Mouse (Mus musculus) gastrocnemius, adult 2 months (tissue): ENCODE measurements around the gene Ccdc125. TPM values are rescaled to one million over a fixed set of nuclear protein-coding genes. Genes with fewer than 3 reads are reported as not detected.
A peak's percentile ranks its signal among the peaks of the same experiment; 100 is the strongest.

Experiments used
- DNase-seq: peaks from one replicate; pipeline ENCODE4 v3.0.0; 2022
- H3K27ac ChIP-seq: fragments of 200-600 bp; 2 replicates; pipeline ENCODE4 v1.8.1; 2022; ENCODE audit warnings: mild to moderate bottlenecking
- H3K4me3 ChIP-seq: fragments of 200-600 bp; 2 replicates; pipeline ENCODE4 v1.8.1; 2022; ENCODE audit warnings: mild to moderate bottlenecking, moderate library complexity
- CTCF ChIP-seq: fragments of 200-600 bp; IDR thresholded peaks from 2 replicates; pipeline ENCODE4 v1.8.1; 2022; ENCODE audit warnings: antibody characterized with exemption, mild to moderate bottlenecking, moderate library complexity
- intact Hi-C: fragments of 180-260 bp; cut with DNase I; formaldehyde crosslinking; loops from one replicate; pipeline ENCODE4 v1.15.1; 2025
- total RNA-seq, 2 experiments: library from RNA; stranded (reverse); gene quantifications; 2 replicates each; pipeline ENCODE4 v1.2.3; 2021

Ccdc125 gene
- total RNA-seq, 2 experiments from 2014 or later, result 0.15 to 0.17 TPM

- Histone ChIP-seq H3K27ac (no peak overlapping the region), H3K4me3 (no peak overlapping the region)
- intact Hi-C loops, result no loop called here
- TF ChIP-seq CTCF, result no peak
- DNase-seq, result peak; percentile 20
These were observed 6.6 kb downstream of the Ccdc125 start for GRCm38 (mm10) chr13:100675936-100676635.

GRCm38 (mm10) chr13:100681615-100682014 lies 12.1 kb downstream of the Ccdc125 start:
- intact Hi-C loops, result loop anchor here (5.0 to 10.0 kb wide), 2 partner anchors 153 to 1016 kb away; partner anchors contain the start of gene Slc30a5
- no peak overlapping the region for H3K27ac ChIP-seq
- no peak for DNase-seq
- H3K4me3 ChIP-seq, result no peak overlapping the region
- TF ChIP-seq CTCF, result no peak

DNA sequence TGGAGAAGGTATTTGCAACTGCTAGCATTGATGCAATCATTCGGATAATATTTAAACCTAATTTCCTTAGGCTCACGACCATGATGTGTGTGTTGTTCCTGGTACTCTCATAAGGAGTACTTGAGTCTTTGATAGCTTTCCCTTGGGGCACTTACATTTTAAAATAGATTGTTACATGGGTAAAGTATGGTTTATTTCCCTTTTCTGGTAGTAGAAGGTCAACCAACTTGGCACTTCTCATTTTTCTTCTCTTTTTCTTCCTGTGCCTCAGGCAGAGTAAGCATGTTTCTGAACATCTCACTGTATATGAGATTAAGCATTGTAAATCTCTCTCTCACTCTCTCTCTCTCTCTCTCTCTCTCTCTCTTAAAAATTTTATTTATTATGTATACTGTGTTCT lies 13.3 kb downstream of the Ccdc125 start:
- no peak for DNase-seq
- no peak for TF ChIP-seq CTCF
- Histone ChIP-seq H3K27ac (no peak overlapping the region), H3K4me3 (no peak overlapping the region)
- intact Hi-C loops, result loop anchor here (5.0 to 10.0 kb wide), 2 partner anchors 152 to 1014 kb away; partner anchors contain the start of gene Slc30a5

- TF ChIP-seq CTCF, result peak; percentile 63
- intact Hi-C loops, result loop anchor here (5.0 to 10.0 kb wide), 2 partner anchors 150 to 1013 kb away; partner anchors contain the start of gene Slc30a5
- DNase-seq, result no peak
- no peak overlapping the region for H3K4me3 ChIP-seq
- H3K27ac ChIP-seq, result no peak overlapping the region
These were observed 14.8 kb downstream of the Ccdc125 start for GRCm38 (mm10) chr13:100684355-100684754.

GRCm38 (mm10) chr13:100687513-100687912 lies 18.0 kb downstream of the Ccdc125 start:
- intact Hi-C loops, result loop anchor here (10.0 kb wide), 1 partner anchor 147 kb away; the partner anchor contains the start of gene Slc30a5
- Histone ChIP-seq H3K4me3 (no peak overlapping the region), H3K27ac (no peak overlapping the region)
- DNase-seq, result no peak
- TF ChIP-seq CTCF, result no peak

DNA sequence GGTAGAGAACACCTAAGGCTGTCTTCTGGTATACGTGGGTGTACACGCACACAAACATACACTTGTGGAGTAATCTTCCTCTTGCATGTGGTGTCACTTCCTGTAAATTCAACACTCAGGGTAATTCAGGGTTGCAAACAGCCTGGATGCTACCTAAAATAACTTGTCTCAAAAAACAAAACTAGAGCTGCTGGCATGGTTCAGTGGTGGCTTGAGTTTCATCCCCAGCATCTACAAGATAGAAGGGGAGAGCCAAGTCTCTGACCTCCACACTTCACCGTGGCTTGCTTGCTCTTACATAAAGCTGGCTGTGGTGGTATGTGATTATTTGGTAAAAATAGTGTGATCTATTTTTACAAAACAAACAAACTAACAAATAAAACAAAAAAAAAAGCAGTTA lies 28.0 kb downstream of the Ccdc125 start:
- TF ChIP-seq CTCF, result no peak

DNA sequence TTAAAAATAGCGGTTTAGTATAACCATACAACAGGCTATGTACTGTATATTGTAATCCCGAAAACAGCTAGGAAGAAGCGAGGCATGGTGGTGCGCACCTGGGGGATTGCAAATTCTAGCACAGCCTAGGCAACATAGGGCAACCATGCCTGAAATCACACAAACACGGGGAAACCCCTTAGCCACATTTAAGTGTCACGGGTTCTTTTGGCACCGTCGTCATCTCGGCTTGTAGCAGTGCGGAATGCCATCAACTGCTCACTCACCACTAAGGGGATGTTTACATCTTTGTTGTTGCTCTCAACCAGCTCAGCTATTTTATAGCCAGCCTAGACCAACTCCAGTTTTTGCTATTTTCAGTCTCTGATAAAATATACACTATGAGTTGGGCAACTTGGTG lies 29.3 kb downstream of the Ccdc125 start:
- no peak for TF ChIP-seq CTCF
- intact Hi-C loops, result no loop called here
- Histone ChIP-seq H3K4me3 (no peak overlapping the region), H3K27ac (peak overlapping the region; percentile 85)
- DNase-seq, result no peak

More for the DNA sequence above, 28.0 kb downstream of the Ccdc125 start:
- H3K27ac ChIP-seq, result peak overlapping the region; percentile 85
- no peak overlapping the region for H3K4me3 ChIP-seq
- peak; percentile 51 for DNase-seq
- intact Hi-C loops, result no loop called here

- peak; percentile 18; the same call in 1 of the 2 replicates for TF ChIP-seq CTCF
- intact Hi-C loops, result no loop called here
- DNase-seq, result no peak
- no peak overlapping the region for H3K27ac ChIP-seq
- no peak overlapping the region for H3K4me3 ChIP-seq
These were observed 34.0 kb downstream of the Ccdc125 start for GRCm38 (mm10) chr13:100703468-100703867.

- no peak for TF ChIP-seq CTCF
- intact Hi-C loops, result no loop called here
- H3K27ac ChIP-seq, result no peak overlapping the region
- H3K4me3 ChIP-seq, result no peak overlapping the region
- DNase-seq, result no peak
These were observed 36.7 kb downstream of the Ccdc125 start for GRCm38 (mm10) chr13:100706206-100706605.

DNA sequence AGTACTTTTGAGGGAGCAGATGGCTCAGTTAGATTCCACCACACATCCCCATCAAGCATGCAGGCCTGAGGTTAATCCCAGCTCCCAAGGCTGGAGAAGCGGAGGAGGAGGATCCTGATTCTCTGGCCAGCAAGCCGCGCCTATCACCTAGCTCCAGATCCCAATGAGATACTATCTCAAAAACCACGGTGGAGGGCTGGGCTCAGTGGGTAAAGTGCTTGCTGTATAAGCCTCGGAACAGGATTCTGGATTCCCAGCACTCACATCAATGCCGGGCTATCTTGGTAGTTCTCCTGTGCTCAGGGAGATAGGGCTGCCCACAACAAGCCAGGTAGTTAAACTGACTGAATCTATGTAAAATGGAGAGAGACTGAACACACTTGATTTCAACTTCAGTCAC lies 46.0 kb downstream of the Ccdc125 start:
- intact Hi-C loops, result no loop called here
- no peak overlapping the region for H3K4me3 ChIP-seq
- no peak for TF ChIP-seq CTCF
- H3K27ac ChIP-seq, result no peak overlapping the region
- DNase-seq, result no peak

GRCm38 (mm10) chr13:100721656-100722055 lies 52.1 kb downstream of the Ccdc125 start:
- H3K4me3 ChIP-seq, result no peak overlapping the region
- no peak for TF ChIP-seq CTCF

GRCm38 (mm10) chr13:100724051-100724754 lies 54.7 kb downstream of the Ccdc125 start:
- no peak for DNase-seq
- TF ChIP-seq CTCF, result no peak

More at GRCm38 (mm10) chr13:100721656-100722055, 52.1 kb downstream of the Ccdc125 start:
- DNase-seq, result no peak
- H3K27ac ChIP-seq, result no peak overlapping the region
- intact Hi-C loops, result no loop called here

GRCm38 (mm10) chr13:100725194-100725593 lies 55.7 kb downstream of the Ccdc125 start:
- intact Hi-C loops, result no loop called here
- H3K27ac ChIP-seq, result peak overlapping the region; percentile 46
- TF ChIP-seq CTCF, result no peak
- no peak overlapping the region for H3K4me3 ChIP-seq
- DNase-seq, result no peak

More at GRCm38 (mm10) chr13:100724051-100724754, 54.7 kb downstream of the Ccdc125 start:
- no peak overlapping the region for H3K4me3 ChIP-seq
- intact Hi-C loops, result no loop called here
- no peak overlapping the region for H3K27ac ChIP-seq
